Mouse (Mus musculus) hindbrain, embryonic 12.5 days (tissue): ENCODE data around the gene Dhrs2. TPM values are rescaled to one million over a fixed set of nuclear protein-coding genes. Genes with fewer than 3 reads are reported as not detected.
A peak's percentile ranks its signal among the peaks of the same experiment; 100 is the strongest.

Experiments
- ATAC-seq: fragments of 200-750 bp; cut with Nextera tagmentation; 2 replicates; pipeline ENCODE4 v1.8.0; 2017; ENCODE audit warnings: moderate TSS enrichment; ENCODE audit not compliant: low FRiP score
- H3K27ac ChIP-seq: fragments of 300-500 bp; sonication (generic); 2 replicates; pipeline ENCODE4 v1.5.1; 2016; ENCODE audit warnings: mild to moderate bottlenecking
- H3K27me3 ChIP-seq: fragments of 300-500 bp; sonication (generic); 2 replicates; pipeline ENCODE4 v1.6.1; 2016; ENCODE audit warnings: mild to moderate bottlenecking
- H3K36me3 ChIP-seq: fragments of 300-500 bp; sonication (generic); 2 replicates; pipeline ENCODE4 v1.6.1; 2016; ENCODE audit warnings: mild to moderate bottlenecking
- H3K4me1 ChIP-seq: fragments of 300-500 bp; sonication (generic); 2 replicates; pipeline ENCODE4 v1.6.1; 2016
- H3K4me2 ChIP-seq: fragments of 300-500 bp; sonication (generic); replicated peaks from 2 replicates; pipeline ENCODE4 v1.6.1; 2016; ENCODE audit warnings: mild to moderate bottlenecking
- H3K4me3 ChIP-seq: fragments of 300-500 bp; sonication (generic); 2 replicates; pipeline ENCODE4 v1.5.1; 2016; ENCODE audit warnings: mild to moderate bottlenecking
- H3K9ac ChIP-seq: fragments of 300-500 bp; sonication (generic); 2 replicates; pipeline ENCODE4 v1.6.1; 2016; ENCODE audit warnings: mild to moderate bottlenecking, moderate library complexity
- H3K9me3 ChIP-seq: fragments of 300-500 bp; sonication (generic); replicated peaks from 2 replicates; pipeline ENCODE4 v1.6.1; 2016; ENCODE audit warnings: mild to moderate bottlenecking
- WGBS: fragments of 180-500 bp; shearing (Covaris S2); methylation state at CpG from one replicate; pipeline ENCODE4 v1.1.7; 2016; 5-methylcytosine and 5-hydroxymethylcytosine counted together
- polyA plus RNA-seq: library from polyadenylated mRNA; unstranded; fragments of >200 nt; fragmentation: Nextera tagmentation; extraction: Ambion mirVana; gene quantifications from 2 replicates; pipeline ENCODE4 v1.2.1, GENCODE M21; 2016

Dhrs2 gene
- polyA plus RNA-seq, 1 experiment from 2014 or later = 0.17 TPM

GRCm38 (mm10) chr14:55204544-55204943 is 17.3 kb upstream of the Dhrs2 start:
- WGBS = 80% methylated on average over 3 of the region's 3 CpGs
- Histone ChIP-seq H3K4me1 (peaks cover 11% of the 10 kb centered on the region), H3K27ac (0 out of 2 replicates have a peak overlapping the region, but pooled peaks have one; percentile 9), H3K27me3 (no peaks in the 10 kb centered on the region), H3K4me3 (no peak overlapping the region), H3K4me2 (no peak overlapping the region), H3K9ac (no peak overlapping the region), H3K9me3 (no peaks in the 10 kb centered on the region), H3K36me3 (no peaks in the 10 kb centered on the region)
- ATAC-seq = no peak

- H3K4me3 ChIP-seq = no peak overlapping the region
- no peak overlapping the region for H3K27ac ChIP-seq
- H3K9ac ChIP-seq = no peak overlapping the region
- H3K9me3 ChIP-seq = no peaks in the 10 kb centered on the region
- no peak overlapping the region for H3K4me2 ChIP-seq
- ATAC-seq = peak; percentile 76
- H3K36me3 ChIP-seq = no peaks in the 10 kb centered on the region
- peaks cover 11% of the 10 kb centered on the region for H3K4me1 ChIP-seq
- no peaks in the 10 kb centered on the region for H3K27me3 ChIP-seq
- WGBS = 36% methylated on average over 3 of the region's 3 CpGs
Measured at GRCm38 (mm10) chr14:55205045-55205750, 16.6 kb upstream of the Dhrs2 start.

GRCm38 (mm10) chr14:55208306-55208705 is 13.5 kb upstream of the Dhrs2 start:
- Histone ChIP-seq H3K27me3 (no peaks in the 10 kb centered on the region), H3K4me2 (no peak overlapping the region), H3K9ac (no peak overlapping the region), H3K27ac (no peak overlapping the region), H3K36me3 (no peaks in the 10 kb centered on the region), H3K9me3 (no peaks in the 10 kb centered on the region), H3K4me1 (peaks cover 11% of the 10 kb centered on the region), H3K4me3 (no peak overlapping the region)
- ATAC-seq = no peak
- WGBS = 87% methylated on average over 2 of the region's 2 CpGs

- 95% methylated on average over 3 of the region's 3 CpGs for WGBS
- no peak overlapping the region for H3K27ac ChIP-seq
- H3K27me3 ChIP-seq = no peaks in the 10 kb centered on the region
- no peak overlapping the region for H3K4me2 ChIP-seq
- no peak overlapping the region for H3K9ac ChIP-seq
- no peaks in the 10 kb centered on the region for H3K4me1 ChIP-seq
- H3K4me3 ChIP-seq = no peak overlapping the region
- no peaks in the 10 kb centered on the region for H3K9me3 ChIP-seq
- no peak for ATAC-seq
- H3K36me3 ChIP-seq = no peaks in the 10 kb centered on the region
Measured at GRCm38 (mm10) chr14:55213621-55214020, 8.2 kb upstream of the Dhrs2 start.

GRCm38 (mm10) chr14:55214507-55214906 is 7.3 kb upstream of the Dhrs2 start:
- Histone ChIP-seq H3K4me3 (no peak overlapping the region), H3K27me3 (no peaks in the 10 kb centered on the region), H3K9me3 (no peaks in the 10 kb centered on the region), H3K4me1 (no peaks in the 10 kb centered on the region), H3K27ac (no peak overlapping the region), H3K36me3 (no peaks in the 10 kb centered on the region), H3K9ac (no peak overlapping the region), H3K4me2 (no peak overlapping the region)
- 58% methylated on average over 4 of the region's 4 CpGs for WGBS
- ATAC-seq = no peak

- H3K9ac ChIP-seq = no peak overlapping the region
- no peak overlapping the region for H3K4me3 ChIP-seq
- H3K4me2 ChIP-seq = no peak overlapping the region
- 41% methylated on average over 1 of the region's 1 CpGs for WGBS
- no peaks in the 10 kb centered on the region for H3K9me3 ChIP-seq
- no peak overlapping the region for H3K27ac ChIP-seq
- no peaks in the 10 kb centered on the region for H3K36me3 ChIP-seq
- H3K4me1 ChIP-seq = no peaks in the 10 kb centered on the region
- no peaks in the 10 kb centered on the region for H3K27me3 ChIP-seq
- no peak for ATAC-seq
Measured at GRCm38 (mm10) chr14:55223172-55223571, 1.4 kb downstream of the Dhrs2 start.

- H3K27me3 ChIP-seq = no peaks in the 10 kb centered on the region
- WGBS = 86% methylated on average over 11 of the region's 11 CpGs
- no peak for ATAC-seq
- H3K9me3 ChIP-seq = no peaks in the 10 kb centered on the region
- no peaks in the 10 kb centered on the region for H3K4me1 ChIP-seq
- H3K27ac ChIP-seq = no peak overlapping the region
- no peak overlapping the region for H3K4me2 ChIP-seq
- no peaks in the 10 kb centered on the region for H3K36me3 ChIP-seq
- H3K9ac ChIP-seq = no peak overlapping the region
- no peak overlapping the region for H3K4me3 ChIP-seq
Measured at GRCm38 (mm10) chr14:55234639-55235038, 12.8 kb downstream of the Dhrs2 start.

- Histone ChIP-seq H3K27me3 (no peaks in the 10 kb centered on the region), H3K36me3 (no peaks in the 10 kb centered on the region), H3K9me3 (no peaks in the 10 kb centered on the region), H3K4me2 (no peak overlapping the region), H3K4me3 (no peak overlapping the region), H3K4me1 (no peaks in the 10 kb centered on the region), H3K27ac (no peak overlapping the region), H3K9ac (no peak overlapping the region)
- WGBS = 80% methylated on average over 2 of the region's 2 CpGs
- no peak for ATAC-seq
Measured at GRCm38 (mm10) chr14:55236685-55237084, 14.9 kb downstream of the Dhrs2 start.

GRCm38 (mm10) chr14:55242664-55243063 is 20.9 kb downstream of the Dhrs2 start:
- no peak overlapping the region for H3K4me2 ChIP-seq
- no peak overlapping the region for H3K9ac ChIP-seq
- H3K36me3 ChIP-seq = no peaks in the 10 kb centered on the region
- H3K27me3 ChIP-seq = no peaks in the 10 kb centered on the region
- H3K9me3 ChIP-seq = no peaks in the 10 kb centered on the region
- no peaks in the 10 kb centered on the region for H3K4me1 ChIP-seq
- 77% methylated on average over 1 of the region's 1 CpGs for WGBS
- ATAC-seq = no peak
- H3K4me3 ChIP-seq = no peak overlapping the region
- H3K27ac ChIP-seq = no peak overlapping the region

- H3K9ac ChIP-seq = no peak overlapping the region
- H3K4me2 ChIP-seq = no peak overlapping the region
- no peak overlapping the region for H3K27ac ChIP-seq
- no peak overlapping the region for H3K4me3 ChIP-seq
- no peak for ATAC-seq
- H3K4me1 ChIP-seq = no peaks in the 10 kb centered on the region
- H3K9me3 ChIP-seq = no peaks in the 10 kb centered on the region
- H3K36me3 ChIP-seq = no peaks in the 10 kb centered on the region
- WGBS = 44% methylated on average over 6 of the region's 6 CpGs
- no peaks in the 10 kb centered on the region for H3K27me3 ChIP-seq
Measured at GRCm38 (mm10) chr14:55247181-55247580, 25.4 kb downstream of the Dhrs2 start.

GRCm38 (mm10) chr14:55248284-55248683 is 26.5 kb downstream of the Dhrs2 start:
- WGBS = 83% methylated on average over 6 of the region's 6 CpGs
- H3K27ac ChIP-seq = no peak overlapping the region
- no peak overlapping the region for H3K4me3 ChIP-seq
- H3K9ac ChIP-seq = no peak overlapping the region
- no peaks in the 10 kb centered on the region for H3K9me3 ChIP-seq
- H3K4me1 ChIP-seq = no peaks in the 10 kb centered on the region
- H3K27me3 ChIP-seq = no peaks in the 10 kb centered on the region
- H3K36me3 ChIP-seq = no peaks in the 10 kb centered on the region
- ATAC-seq = no peak
- no peak overlapping the region for H3K4me2 ChIP-seq

- no peak for ATAC-seq
- H3K4me3 ChIP-seq = no peak overlapping the region
- H3K9ac ChIP-seq = no peak overlapping the region
- H3K36me3 ChIP-seq = no peaks in the 10 kb centered on the region
- no peak overlapping the region for H3K4me2 ChIP-seq
- 62% methylated on average over 4 of the region's 4 CpGs for WGBS
- no peak overlapping the region for H3K27ac ChIP-seq
- no peaks in the 10 kb centered on the region for H3K4me1 ChIP-seq
- no peaks in the 10 kb centered on the region for H3K9me3 ChIP-seq
- H3K27me3 ChIP-seq = no peaks in the 10 kb centered on the region
Measured at GRCm38 (mm10) chr14:55253580-55253979, 31.8 kb downstream of the Dhrs2 start.

- WGBS = 44% methylated on average over 6 of the region's 6 CpGs
- no peak overlapping the region for H3K4me2 ChIP-seq
- H3K4me1 ChIP-seq = no peaks in the 10 kb centered on the region
Measured at GRCm38 (mm10) chr14:55255443-55255842, 33.6 kb downstream of the Dhrs2 start.

More at GRCm38 (mm10) chr14:55255443-55255842, 33.6 kb downstream of the Dhrs2 start:
- no peak for ATAC-seq
- no peaks in the 10 kb centered on the region for H3K36me3 ChIP-seq
- H3K9me3 ChIP-seq = no peaks in the 10 kb centered on the region
- H3K9ac ChIP-seq = no peak overlapping the region
- no peak overlapping the region for H3K4me3 ChIP-seq
- no peaks in the 10 kb centered on the region for H3K27me3 ChIP-seq
- H3K27ac ChIP-seq = no peak overlapping the region
